Mouse (Mus musculus) G1E (cell line): ENCODE data around the gene Spns2. TPM values are rescaled to one million over a fixed set of nuclear protein-coding genes. Genes with fewer than 3 reads are reported as not detected.
"Not testable (repeated sequence)": the region's sequence is repeated elsewhere in the genome, so short reads cannot be mapped to it uniquely, and the experiment has no call there.

Experiments used
- ATAC-seq: 2 replicates; pipeline ENCODE4 v1.8.0; 2016; ENCODE audit warnings: mild to moderate bottlenecking; ENCODE audit not compliant: insufficient number of reproducible peaks, poor library complexity, low FRiP score, severe bottlenecking; ENCODE audit errors: extremely low read depth
- DNase-seq: peaks from one replicate; pipeline ENCODE4 v3.0.0; 2012; ENCODE audit warnings: low spot score
- H3K27me3 ChIP-seq: 2 replicates; pipeline ENCODE4 v1.6.1; 2012; ENCODE audit warnings: mild to moderate bottlenecking, low read length, inconsistent platforms; ENCODE audit not compliant: insufficient read depth
- H3K36me3 ChIP-seq: replicated peaks from 2 replicates; pipeline ENCODE3; 2012; ENCODE audit warnings: mild to moderate bottlenecking, inconsistent platforms
- H3K4me1 ChIP-seq: 2 replicates; pipeline ENCODE4 v1.6.1; 2012; ENCODE audit warnings: low read depth, low read length, inconsistent platforms, mixed read lengths; ENCODE audit not compliant: insufficient read depth
- H3K4me3 ChIP-seq: 2 replicates; pipeline ENCODE4 v1.5.1; 2012; ENCODE audit warnings: low read depth, mild to moderate bottlenecking, inconsistent platforms, low read length, moderate library complexity, mixed read lengths
- H3K9me3 ChIP-seq: replicated peaks from 2 replicates; pipeline ENCODE4 v1.6.1; 2012; ENCODE audit warnings: inconsistent platforms
- CTCF ChIP-seq: IDR thresholded peaks from 2 replicates; pipeline ENCODE4 v1.5.1; 2012; ENCODE audit warnings: low read depth, low read length, inconsistent platforms, mixed read lengths
- GATA1 ChIP-seq: IDR thresholded peaks from 2 replicates; pipeline ENCODE4 v1.6.1; 2012; ENCODE audit warnings: borderline replicate concordance, low read length, inconsistent platforms, mixed read lengths
- GATA2 ChIP-seq: IDR thresholded peaks from 2 replicates; pipeline ENCODE4 v1.6.1; 2012; ENCODE audit warnings: low read depth, low read length, inconsistent platforms, borderline replicate concordance
- POLR2AphosphoS5 ChIP-seq: IDR thresholded peaks from 2 replicates; pipeline ENCODE4 v1.6.1; 2012; ENCODE audit warnings: low read depth, low read length, inconsistent platforms; ENCODE audit not compliant: insufficient replicate concordance
- TAL1 ChIP-seq: conservative IDR thresholded peaks from 2 replicates; pipeline ENCODE4 v1.6.1; 2012; ENCODE audit warnings: low read depth, low read length, inconsistent platforms, mixed read lengths
- polyA plus RNA-seq: library from polyadenylated mRNA; stranded (reverse); fragments of >175 nt; gene quantifications from 2 replicates; pipeline ENCODE4 v1.2.3, GENCODE M21; 2012
- total RNA-seq, 2 experiments: library from RNA; stranded (forward) in 1 of 2; stranded (reverse) in 1 of 2; fragments of 200-1000 nt in 1 of 2; fragments of >200 nt in 1 of 2; fragmentation: Nextera tagmentation in 1 of 2; gene quantifications; 2 replicates each; pipeline ENCODE4 v1.2.3; 2014 to 2017

Spns2 gene
- total and polyA plus RNA-seq, 3 experiments, result 29.3 to 129 (median 113) TPM

DNA sequence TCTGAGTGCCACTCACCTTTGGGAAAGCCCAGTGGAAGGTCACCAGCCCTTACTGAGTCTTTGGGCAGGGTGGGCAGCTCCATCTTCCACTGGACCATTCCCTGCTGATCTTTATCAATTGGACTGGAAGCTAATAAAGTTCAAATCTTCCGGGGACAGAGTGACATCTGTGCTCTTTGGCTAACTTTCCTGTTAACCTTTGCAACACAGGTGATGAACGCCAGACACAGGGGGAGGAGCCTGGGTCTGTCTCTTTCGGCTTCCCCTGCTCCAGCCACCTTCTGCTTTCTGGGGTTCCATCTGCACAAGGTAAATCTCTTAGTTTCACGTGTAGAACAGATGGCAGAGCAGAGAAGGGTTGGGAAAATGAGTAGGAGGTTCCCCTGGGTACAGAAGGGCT is 51.3 kb downstream of the Spns2 start:
- TF ChIP-seq POLR2AphosphoS5, result no peak
- TF ChIP-seq GATA2, result no peak
- Histone ChIP-seq H3K36me3 (peaks cover 15% of the 10 kb centered on the region), H3K27me3 (peaks cover 38% of the 10 kb centered on the region), H3K4me3 (no peak overlapping the region), H3K9me3 (no peaks in the 10 kb centered on the region), H3K4me1 (peaks cover 28% of the 10 kb centered on the region)
- ATAC-seq (no peak), DNase-seq (no peak)

DNA sequence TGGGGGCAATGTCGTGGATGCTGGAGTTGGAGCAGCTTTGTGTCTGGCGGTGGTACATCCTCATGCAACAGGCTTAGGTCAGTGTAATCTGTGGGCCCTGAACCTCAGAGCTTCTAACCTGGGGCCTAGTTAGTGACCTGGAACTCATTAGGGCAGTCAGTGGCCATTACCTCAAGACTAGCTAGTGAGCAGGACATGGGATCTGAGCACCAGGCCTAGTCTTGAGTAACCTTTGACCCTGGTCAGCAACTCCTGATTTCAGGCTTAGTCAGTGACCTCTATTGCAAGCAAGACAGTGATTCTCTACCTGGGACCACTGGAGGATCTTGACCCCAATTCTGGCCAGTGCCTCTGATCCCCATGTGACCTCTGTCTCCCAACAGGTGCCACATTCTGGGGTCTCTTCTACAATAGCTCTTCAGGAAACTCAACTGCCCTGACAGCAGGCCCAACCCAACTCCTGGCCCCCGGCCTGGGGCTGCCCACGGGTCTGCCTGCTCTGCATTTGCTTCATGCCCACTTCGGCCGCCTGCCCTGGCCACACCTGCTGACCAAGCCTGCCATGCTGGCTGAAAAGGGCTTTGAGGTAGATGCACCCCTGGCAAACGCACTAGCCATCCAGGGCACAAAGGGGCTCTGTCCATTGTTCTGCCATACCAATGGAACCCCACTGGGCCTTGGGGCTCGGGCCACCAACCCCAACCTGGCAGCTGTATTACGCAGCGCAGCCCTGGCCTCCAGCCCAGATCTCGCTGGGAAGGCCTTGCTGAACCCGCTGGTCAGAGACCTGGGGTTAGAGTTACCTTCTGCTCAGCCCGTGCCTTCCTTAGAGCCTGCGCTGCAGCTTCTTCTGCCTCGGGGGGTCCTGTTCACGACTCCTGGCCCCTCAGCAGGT is 52.7 kb downstream of the Spns2 start:
- DNase-seq, result no peak
- no peak for TF ChIP-seq GATA2
- TF ChIP-seq POLR2AphosphoS5, result no peak
- TF ChIP-seq GATA1, result no peak
- H3K27me3 ChIP-seq, result peaks cover 47% of the 10 kb centered on the region
- ATAC-seq, result no peak
- H3K9me3 ChIP-seq, result no peaks in the 10 kb centered on the region
- H3K4me3 ChIP-seq, result no peak overlapping the region
- peaks cover 14% of the 10 kb centered on the region for H3K4me1 ChIP-seq
- H3K36me3 ChIP-seq, result peaks cover 1% of the 10 kb centered on the region

DNA sequence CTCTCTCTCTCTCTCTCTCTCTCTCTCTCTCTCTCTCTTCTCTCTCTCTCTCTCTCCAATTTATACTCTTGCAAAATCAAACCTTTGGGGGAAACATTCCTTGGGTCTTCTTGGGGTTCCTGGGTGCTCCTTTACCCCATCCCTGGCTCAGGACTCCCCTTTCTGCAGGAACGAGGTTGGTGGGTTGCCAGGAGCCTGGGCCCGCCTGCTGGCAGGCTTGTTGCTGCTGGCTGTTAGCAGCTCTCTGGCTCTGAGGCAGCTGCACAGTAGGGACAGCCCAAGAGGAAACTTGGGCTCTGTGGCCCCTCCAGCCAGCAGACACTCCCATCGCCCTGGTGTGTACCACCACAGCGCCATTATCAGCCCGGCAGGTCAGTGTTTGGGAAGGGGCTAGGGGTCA is 53.4 kb downstream of the Spns2 start:
- Histone ChIP-seq H3K4me1 (peaks cover 13% of the 10 kb centered on the region), H3K9me3 (no peaks in the 10 kb centered on the region), H3K27me3 (peaks cover 52% of the 10 kb centered on the region), H3K36me3 (no peaks in the 10 kb centered on the region), H3K4me3 (no peak overlapping the region)
- DNase-seq (no peak), ATAC-seq (no peak)
- TF ChIP-seq TAL1 (no peak), POLR2AphosphoS5 (no peak), GATA1 (no peak), CTCF (no peak), GATA2 (no peak)

DNA sequence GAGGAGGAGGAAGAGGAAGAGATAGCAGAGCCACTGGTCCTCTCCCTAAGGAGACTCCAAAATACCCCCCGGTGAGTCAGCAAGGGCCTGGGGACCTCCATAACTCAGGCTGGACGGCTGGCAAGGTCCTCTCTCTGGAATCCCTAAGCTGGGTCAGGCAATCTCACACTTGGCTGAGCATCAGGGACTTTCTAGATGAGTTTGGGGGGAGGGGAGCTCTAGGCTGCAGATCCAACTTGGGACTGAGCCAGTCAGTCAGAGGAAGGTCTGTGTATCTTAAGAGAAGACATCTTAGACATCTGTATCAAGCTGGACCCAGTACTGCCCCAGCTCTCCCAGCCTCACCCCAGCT is 54.0 kb downstream of the Spns2 start:
- H3K4me3 ChIP-seq, result no peak overlapping the region
- ATAC-seq, result no peak
- peaks cover 13% of the 10 kb centered on the region for H3K4me1 ChIP-seq
- TF ChIP-seq TAL1 (no peak), GATA1 (no peak), CTCF (no peak), POLR2AphosphoS5 (no peak), GATA2 (no peak)
- H3K36me3 ChIP-seq, result no peaks in the 10 kb centered on the region
- H3K9me3 ChIP-seq, result no peaks in the 10 kb centered on the region
- DNase-seq, result no peak
- peaks cover 52% of the 10 kb centered on the region for H3K27me3 ChIP-seq

DNA sequence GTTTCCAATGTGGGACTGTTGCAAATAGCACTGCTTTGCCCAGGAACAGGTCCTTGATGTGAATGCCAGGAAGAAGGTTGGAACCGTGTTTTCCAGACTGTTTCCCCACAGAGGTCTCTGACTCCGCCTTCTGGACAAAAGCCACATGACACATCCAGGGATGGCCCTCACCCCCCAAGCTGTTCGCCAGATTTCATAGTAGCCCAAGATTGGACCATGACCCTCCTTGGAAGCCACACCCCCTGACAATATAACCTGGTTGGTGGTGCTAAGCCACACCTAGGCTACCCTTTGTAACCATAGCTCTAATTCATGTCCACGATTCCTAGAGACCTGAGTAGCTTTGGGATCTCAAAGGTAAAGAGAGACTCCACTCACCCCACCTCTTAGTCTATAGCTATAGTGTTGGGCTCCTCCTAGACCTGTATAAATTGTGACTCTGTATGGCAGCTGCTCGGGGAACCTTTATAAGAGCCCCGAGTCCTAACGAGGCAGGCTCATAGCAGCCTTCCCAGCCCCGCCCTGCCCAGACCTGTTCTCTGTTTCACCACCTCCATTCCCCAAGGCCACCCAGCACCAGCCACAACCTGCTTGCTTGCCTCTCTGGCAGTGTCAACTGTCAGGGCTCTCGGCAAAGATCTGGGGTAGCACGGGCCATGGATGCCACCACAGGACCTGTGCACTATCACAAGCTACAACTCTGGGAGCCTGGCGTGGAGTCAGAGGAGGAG is 54.6 kb downstream of the Spns2 start, which contains the start of gene Ggt6:
Gene Ggt6 (plus strand): TSS at position 564 of the 731 bp plus-strand sequence.
- Histone ChIP-seq H3K4me1 (peaks cover 13% of the 10 kb centered on the region), H3K9me3 (no peaks in the 10 kb centered on the region), H3K4me3 (no peak within 1 kb of the TSS), H3K36me3 (no peaks in the 10 kb centered on the region), H3K27me3 (peaks cover 54% of the 10 kb centered on the region)
- no peak for ATAC-seq
- DNase-seq, result no peak
- TF ChIP-seq GATA1 (no peak), GATA2 (no peak), POLR2AphosphoS5 (no peak), CTCF (no peak), TAL1 (no peak)

DNA sequence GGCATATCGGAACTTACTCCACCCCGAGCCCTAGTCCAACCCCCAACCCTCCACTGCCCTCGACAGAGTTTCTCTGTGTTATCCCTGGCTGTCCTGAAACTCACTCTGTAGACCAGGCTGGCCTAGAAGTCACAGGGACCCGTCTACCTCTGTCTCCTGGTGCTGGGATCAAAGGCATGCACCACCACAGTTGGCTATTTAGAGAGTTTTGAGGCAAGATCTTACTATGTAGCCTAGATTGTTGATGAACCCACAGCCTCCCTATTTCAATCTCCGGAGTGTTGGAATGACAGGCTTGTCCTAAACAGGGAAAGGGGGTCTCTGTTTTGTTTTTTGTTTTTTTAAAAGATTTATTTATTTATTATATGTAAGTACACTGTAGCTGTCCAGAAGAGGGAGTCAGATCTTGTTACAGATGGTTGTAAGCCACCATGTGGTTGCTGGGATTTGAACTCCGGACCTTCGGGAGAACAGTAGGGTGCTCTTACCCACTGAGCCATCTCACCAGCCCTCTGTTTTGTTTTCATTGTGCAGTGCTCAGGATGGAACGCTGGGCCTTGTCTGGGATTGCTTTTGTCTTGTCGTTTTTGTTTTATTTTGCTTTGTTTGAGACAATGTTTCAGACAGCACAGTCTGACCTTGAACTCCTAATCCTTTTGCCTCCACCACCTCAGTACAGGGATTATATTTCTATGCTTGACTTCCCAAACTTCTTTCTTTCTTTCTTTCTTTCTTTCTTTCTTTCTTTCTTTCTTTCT is 59.2 kb downstream of the Spns2 start:
- peaks cover 14% of the 10 kb centered on the region for H3K4me1 ChIP-seq
- H3K4me3 ChIP-seq, H3K36me3 ChIP-seq, H3K9me3 ChIP-seq, DNase-seq, ATAC-seq: not testable (repeated sequence)
- H3K27me3 ChIP-seq, result peaks cover 30% of the 10 kb centered on the region

DNA sequence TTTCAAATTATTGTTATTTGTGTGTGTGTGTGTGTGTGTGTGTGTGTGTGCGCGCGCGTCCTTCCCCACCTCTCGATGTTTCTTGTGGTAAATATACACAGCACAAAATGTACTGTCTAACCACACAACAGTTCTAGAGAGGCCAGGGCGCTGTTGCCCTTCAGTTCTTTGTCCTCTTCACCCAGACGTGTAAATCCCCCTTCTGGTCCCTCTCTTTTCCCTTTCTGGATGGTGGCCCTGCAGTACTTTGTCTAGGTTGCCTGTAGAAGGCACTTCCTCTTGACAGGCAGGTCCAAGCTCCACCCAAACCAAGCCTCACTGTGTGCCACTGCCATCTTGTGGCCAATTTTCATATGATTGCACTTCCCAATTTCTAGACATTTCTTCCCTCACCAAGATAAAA is 60.4 kb downstream of the Spns2 start:
- Histone ChIP-seq H3K9me3 (no peaks in the 10 kb centered on the region), H3K27me3 (peaks cover 21% of the 10 kb centered on the region), H3K4me1 (peaks cover 7% of the 10 kb centered on the region), H3K36me3 (no peaks in the 10 kb centered on the region), H3K4me3 (no peak overlapping the region)
- ATAC-seq (peak; percentile 60), DNase-seq (peak; percentile 76)
- peak; percentile 28 for TF ChIP-seq CTCF
- TF ChIP-seq POLR2AphosphoS5, result no peak
